Mouse (Mus musculus) erythroblast, embryonic 14.5 days (primary cell): ENCODE measurements around the gene Mpig6b.

Experiments
- GATA1 ChIP-seq: IDR thresholded peaks from 2 replicates; pipeline ENCODE4 v1.6.1; 2012; ENCODE audit warnings: low read length, inconsistent platforms, mixed read lengths
- TAL1 ChIP-seq: IDR thresholded peaks from 3 replicates; pipeline ENCODE4 v1.6.1; 2012; ENCODE audit warnings: low read length, inconsistent platforms, mixed read lengths

DNA sequence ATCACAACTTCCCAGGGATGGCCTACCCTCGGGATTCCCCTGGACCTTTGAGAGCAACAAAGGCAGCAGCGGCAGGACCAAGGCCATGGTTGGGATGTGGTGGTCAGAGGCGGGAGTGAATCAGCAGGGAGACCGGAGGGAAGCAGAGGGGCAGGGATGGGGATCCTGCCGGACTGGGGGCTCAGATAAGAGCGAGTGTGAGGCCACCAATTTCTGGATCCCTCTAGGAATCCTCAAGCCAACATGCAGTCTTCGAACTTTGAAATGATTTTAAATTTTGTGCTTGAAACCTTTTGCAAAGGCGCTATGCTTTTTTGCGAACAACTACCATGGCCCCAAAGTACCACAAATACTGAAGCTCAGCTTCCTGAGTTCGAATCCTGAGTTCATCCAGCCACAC, at the start of gene Mpig6b:
- TF ChIP-seq TAL1 (no peak), GATA1 (no peak)
